Mouse (Mus musculus): ENCODE measurements around the gene Mas1. TPM values are rescaled to one million over a fixed set of nuclear protein-coding genes. Genes with fewer than 3 reads are reported as not detected.

The Mas1 gene
- polyA plus RNA-seq, 1 experiment = 0.25 TPM

GRCm38 (mm10) chr17:12845862-12846261 is 22.1 kb downstream of the Mas1 start:
- H3K27me3 ChIP-seq (ENCODE audit: control insufficient read depth, insufficient read depth, low read length, poor library complexity, severe bottlenecking) = no peaks in the 10 kb centered on the region
- no peak overlapping the region for H3K9ac ChIP-seq (ENCODE audit: low read depth, poor library complexity, severe bottlenecking)
- TF ChIP-seq CTCF (IDR thresholded peaks at IDR 0.05; ENCODE audit: low read depth, low read length) (no peak), EP300 (IDR thresholded peaks at IDR 0.05; ENCODE audit: insufficient read depth, low read depth, low read length) (no peak), POLR2A (IDR thresholded peaks at IDR 0.05; ENCODE audit: insufficient read depth, low read length) (no peak)
- H3K4me1 ChIP-seq (ENCODE audit: control insufficient read depth, insufficient read depth, low read length) = no peaks in the 10 kb centered on the region
- H3K9me3 ChIP-seq (replicated peaks; ENCODE audit: control insufficient read depth, insufficient read depth, low read length, poor library complexity, severe bottlenecking) = no peaks in the 10 kb centered on the region
- H3K4me3 ChIP-seq (ENCODE audit: low read depth, low read length) = no peak overlapping the region
- H3K36me3 ChIP-seq (ENCODE audit: control insufficient read depth, insufficient read depth, low read length, poor library complexity, severe bottlenecking) = no peaks in the 10 kb centered on the region
- H3K27ac ChIP-seq (ENCODE audit: insufficient read depth, low read length) = no peak overlapping the region

- no peaks in the 10 kb centered on the region for H3K9me3 ChIP-seq (replicated peaks; ENCODE audit: control insufficient read depth, insufficient read depth, low read length, poor library complexity, severe bottlenecking)
- TF ChIP-seq POLR2A (IDR thresholded peaks at IDR 0.05; ENCODE audit: insufficient read depth, low read length) (no peak), EP300 (IDR thresholded peaks at IDR 0.05; ENCODE audit: insufficient read depth, low read depth, low read length) (no peak), CTCF (IDR thresholded peaks at IDR 0.05; ENCODE audit: low read depth, low read length) (no peak)
- H3K4me1 ChIP-seq (ENCODE audit: control insufficient read depth, insufficient read depth, low read length) = no peaks in the 10 kb centered on the region
- H3K36me3 ChIP-seq (ENCODE audit: control insufficient read depth, insufficient read depth, low read length, poor library complexity, severe bottlenecking) = no peaks in the 10 kb centered on the region
- H3K9ac ChIP-seq (ENCODE audit: low read depth, poor library complexity, severe bottlenecking) = no peak overlapping the region
- no peak overlapping the region for H3K27ac ChIP-seq (ENCODE audit: insufficient read depth, low read length)
- no peaks in the 10 kb centered on the region for H3K27me3 ChIP-seq (ENCODE audit: control insufficient read depth, insufficient read depth, low read length, poor library complexity, severe bottlenecking)
- H3K4me3 ChIP-seq (ENCODE audit: low read depth, low read length) = no peak overlapping the region
Observed at GRCm38 (mm10) chr17:12844540-12844939, 23.4 kb downstream of the Mas1 start.

GRCm38 (mm10) chr17:12843826-12844225 is 24.1 kb downstream of the Mas1 start:
- Histone ChIP-seq H3K9me3 (replicated peaks; ENCODE audit: control insufficient read depth, insufficient read depth, low read length, poor library complexity, severe bottlenecking) (no peaks in the 10 kb centered on the region), H3K4me3 (ENCODE audit: low read depth, low read length) (no peak overlapping the region), H3K9ac (ENCODE audit: low read depth, poor library complexity, severe bottlenecking) (no peak overlapping the region), H3K36me3 (ENCODE audit: control insufficient read depth, insufficient read depth, low read length, poor library complexity, severe bottlenecking) (no peaks in the 10 kb centered on the region), H3K27ac (ENCODE audit: insufficient read depth, low read length) (no peak overlapping the region), H3K27me3 (ENCODE audit: control insufficient read depth, insufficient read depth, low read length, poor library complexity, severe bottlenecking) (no peaks in the 10 kb centered on the region), H3K4me1 (ENCODE audit: control insufficient read depth, insufficient read depth, low read length) (no peaks in the 10 kb centered on the region)
- TF ChIP-seq EP300 (IDR thresholded peaks at IDR 0.05; ENCODE audit: insufficient read depth, low read depth, low read length) (no peak), POLR2A (IDR thresholded peaks at IDR 0.05; ENCODE audit: insufficient read depth, low read length) (no peak), CTCF (IDR thresholded peaks at IDR 0.05; ENCODE audit: low read depth, low read length) (no peak)

GRCm38 (mm10) chr17:12839475-12840267 is 28.3 kb downstream of the Mas1 start:
- Histone ChIP-seq H3K9me3 (replicated peaks; ENCODE audit: control insufficient read depth, insufficient read depth, low read length, poor library complexity, severe bottlenecking) (no peaks in the 10 kb centered on the region), H3K36me3 (ENCODE audit: control insufficient read depth, insufficient read depth, low read length, poor library complexity, severe bottlenecking) (no peaks in the 10 kb centered on the region), H3K4me3 (ENCODE audit: low read depth, low read length) (no peak overlapping the region), H3K9ac (ENCODE audit: low read depth, poor library complexity, severe bottlenecking) (no peak overlapping the region), H3K4me1 (ENCODE audit: control insufficient read depth, insufficient read depth, low read length) (no peaks in the 10 kb centered on the region), H3K27ac (ENCODE audit: insufficient read depth, low read length) (no peak overlapping the region), H3K27me3 (ENCODE audit: control insufficient read depth, insufficient read depth, low read length, poor library complexity, severe bottlenecking) (no peaks in the 10 kb centered on the region)
- TF ChIP-seq POLR2A (IDR thresholded peaks at IDR 0.05; ENCODE audit: insufficient read depth, low read length) = no peak
- TF ChIP-seq EP300 (IDR thresholded peaks at IDR 0.05; ENCODE audit: insufficient read depth, low read depth, low read length) = no peak
- no peak for TF ChIP-seq CTCF (IDR thresholded peaks at IDR 0.05; ENCODE audit: low read depth, low read length)

DNA sequence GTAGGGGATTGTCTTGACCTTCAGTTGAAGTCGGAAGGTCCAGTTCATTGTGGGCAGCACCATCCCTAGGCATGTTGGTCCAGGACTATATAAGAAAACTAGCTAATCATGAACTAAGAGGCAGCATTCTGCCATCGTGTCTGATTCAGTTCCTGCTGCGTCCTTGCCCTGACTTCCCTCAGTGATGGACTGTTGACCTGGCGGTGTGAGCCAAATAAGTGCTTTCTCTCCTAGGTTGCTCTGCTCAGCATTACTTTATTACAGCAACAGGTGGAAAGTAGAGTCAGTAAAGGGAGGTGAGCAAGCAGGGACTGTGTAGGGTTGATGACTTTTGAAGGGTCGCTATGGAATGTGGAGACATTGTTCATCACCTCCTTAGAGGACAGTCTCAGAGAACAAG is 32.2 kb downstream of the Mas1 start:
- no peaks in the 10 kb centered on the region for H3K9me3 ChIP-seq (replicated peaks; ENCODE audit: control insufficient read depth, insufficient read depth, low read length, poor library complexity, severe bottlenecking)
- H3K4me3 ChIP-seq (ENCODE audit: low read depth, low read length) = no peak overlapping the region
- H3K9ac ChIP-seq (ENCODE audit: low read depth, poor library complexity, severe bottlenecking) = no peak overlapping the region
- H3K27ac ChIP-seq (ENCODE audit: insufficient read depth, low read length) = no peak overlapping the region
- H3K4me1 ChIP-seq (ENCODE audit: control insufficient read depth, insufficient read depth, low read length) = no peaks in the 10 kb centered on the region
- H3K27me3 ChIP-seq (ENCODE audit: control insufficient read depth, insufficient read depth, low read length, poor library complexity, severe bottlenecking) = no peaks in the 10 kb centered on the region
- TF ChIP-seq CTCF (IDR thresholded peaks at IDR 0.05; ENCODE audit: low read depth, low read length) = no peak
- TF ChIP-seq POLR2A (IDR thresholded peaks at IDR 0.05; ENCODE audit: insufficient read depth, low read length) = no peak
- no peak for TF ChIP-seq EP300 (IDR thresholded peaks at IDR 0.05; ENCODE audit: insufficient read depth, low read depth, low read length)
- no peaks in the 10 kb centered on the region for H3K36me3 ChIP-seq (ENCODE audit: control insufficient read depth, insufficient read depth, low read length, poor library complexity, severe bottlenecking)

DNA sequence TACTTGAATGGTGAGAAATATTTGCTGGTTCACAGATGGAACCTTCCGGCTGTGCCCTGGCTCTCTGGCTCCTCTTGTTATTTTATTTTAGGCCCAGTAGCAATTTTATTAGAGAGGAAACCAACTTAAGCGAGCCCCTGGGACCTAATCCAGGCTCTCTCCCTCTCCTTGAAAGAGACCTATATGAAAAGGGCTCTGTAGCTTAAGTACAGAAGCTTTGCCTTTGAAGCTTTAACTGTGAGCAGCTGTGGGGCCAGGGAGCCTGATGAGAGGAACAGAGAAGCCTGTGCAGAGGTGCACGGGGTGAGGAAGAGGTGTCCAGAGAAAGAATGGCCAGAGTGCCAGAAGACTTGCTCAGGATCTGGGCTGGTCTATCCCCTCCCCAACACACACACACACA is 33.1 kb downstream of the Mas1 start:
- no peak overlapping the region for H3K9ac ChIP-seq (ENCODE audit: low read depth, poor library complexity, severe bottlenecking)
- TF ChIP-seq POLR2A (IDR thresholded peaks at IDR 0.05; ENCODE audit: insufficient read depth, low read length) = no peak
- TF ChIP-seq CTCF (IDR thresholded peaks at IDR 0.05; ENCODE audit: low read depth, low read length) = no peak
- no peak for TF ChIP-seq EP300 (IDR thresholded peaks at IDR 0.05; ENCODE audit: insufficient read depth, low read depth, low read length)
- H3K4me3 ChIP-seq (ENCODE audit: low read depth, low read length) = no peak overlapping the region
- no peaks in the 10 kb centered on the region for H3K36me3 ChIP-seq (ENCODE audit: control insufficient read depth, insufficient read depth, low read length, poor library complexity, severe bottlenecking)
- no peak overlapping the region for H3K27ac ChIP-seq (ENCODE audit: insufficient read depth, low read length)
- no peaks in the 10 kb centered on the region for H3K27me3 ChIP-seq (ENCODE audit: control insufficient read depth, insufficient read depth, low read length, poor library complexity, severe bottlenecking)
- no peaks in the 10 kb centered on the region for H3K9me3 ChIP-seq (replicated peaks; ENCODE audit: control insufficient read depth, insufficient read depth, low read length, poor library complexity, severe bottlenecking)
- no peaks in the 10 kb centered on the region for H3K4me1 ChIP-seq (ENCODE audit: control insufficient read depth, insufficient read depth, low read length)
